Mouse (Mus musculus) forebrain, embryonic 12.5 days (tissue): ENCODE measurements around the gene D10Jhu81e. TPM values are rescaled to one million over a fixed set of nuclear protein-coding genes. Genes with fewer than 3 reads are reported as not detected.

Experiments used
- ATAC-seq: fragments of 200-750 bp; cut with Nextera tagmentation; 2 replicates; pipeline ENCODE4 v1.8.0; 2017; ENCODE audit warnings: moderate TSS enrichment; ENCODE audit not compliant: low FRiP score
- H3K27ac ChIP-seq: fragments of 300-500 bp; sonication (generic); 2 replicates; pipeline ENCODE4 v1.5.1; 2016; ENCODE audit warnings: mild to moderate bottlenecking
- H3K27me3 ChIP-seq: fragments of 300-500 bp; sonication (generic); 2 replicates; pipeline ENCODE4 v1.6.1; 2016; ENCODE audit warnings: mild to moderate bottlenecking
- H3K36me3 ChIP-seq: fragments of 300-500 bp; sonication (generic); replicated peaks from 2 replicates; pipeline ENCODE4 v1.6.1; 2016; ENCODE audit warnings: mild to moderate bottlenecking
- H3K4me1 ChIP-seq: fragments of 300-500 bp; sonication (generic); 2 replicates; pipeline ENCODE4 v1.6.1; 2016
- H3K4me2 ChIP-seq: fragments of 300-500 bp; sonication (generic); 2 replicates; pipeline ENCODE4 v1.6.1; 2016; ENCODE audit warnings: mild to moderate bottlenecking, moderate library complexity
- H3K4me3 ChIP-seq: fragments of 300-500 bp; sonication (generic); replicated peaks from 2 replicates; pipeline ENCODE4 v1.5.1; 2016; ENCODE audit warnings: mild to moderate bottlenecking
- H3K9ac ChIP-seq: fragments of 300-500 bp; sonication (generic); 2 replicates; pipeline ENCODE4 v1.6.1; 2016; ENCODE audit warnings: mild to moderate bottlenecking
- H3K9me3 ChIP-seq: fragments of 300-500 bp; sonication (generic); 2 replicates; pipeline ENCODE4 v1.6.1; 2016
- WGBS: fragments of 180-500 bp; shearing (Covaris S2); methylation state at CpG from one replicate; pipeline ENCODE4 v1.1.7; 2016; 5-methylcytosine and 5-hydroxymethylcytosine counted together
- polyA plus RNA-seq: library from polyadenylated mRNA; unstranded; fragments of >200 nt; fragmentation: Nextera tagmentation; extraction: Ambion mirVana; gene quantifications from 2 replicates; pipeline ENCODE4 v1.2.1, GENCODE M21; 2016

The D10Jhu81e gene
- polyA plus RNA-seq, 1 experiment from 2014 or later: 23.9 TPM

DNA sequence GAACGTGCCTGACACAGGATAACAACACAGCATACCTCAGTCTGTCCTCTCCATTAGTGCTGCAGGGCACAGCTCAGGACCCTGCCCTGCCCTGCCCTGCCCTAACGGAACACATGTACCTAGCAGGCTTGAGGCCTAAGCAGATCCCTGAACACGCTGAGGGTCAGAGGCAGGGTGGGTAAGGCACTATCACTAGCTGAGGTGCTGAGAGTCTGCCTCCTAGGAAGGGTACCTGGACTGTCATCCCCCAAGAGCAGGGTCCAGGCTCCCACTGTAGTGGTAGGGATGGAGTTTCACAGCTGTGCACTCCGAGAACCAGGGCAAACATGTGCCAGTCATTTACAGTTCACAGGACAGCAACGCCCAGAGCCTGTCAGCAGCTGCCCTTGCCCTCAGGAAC lies 4.9 kb upstream of the D10Jhu81e start:
- H3K9me3 ChIP-seq: no peaks in the 10 kb centered on the region
- H3K4me1 ChIP-seq: peaks cover 7% of the 10 kb centered on the region; the same call in 1 of the 2 replicates
- 90% methylated on average over 5 of the region's 5 CpGs for WGBS
- no peak overlapping the region for H3K9ac ChIP-seq
- ATAC-seq: no peak
- no peak overlapping the region for H3K4me2 ChIP-seq
- H3K27ac ChIP-seq: no peak overlapping the region
- H3K4me3 ChIP-seq: no peak overlapping the region
- H3K36me3 ChIP-seq: peaks cover 90% of the 10 kb centered on the region
- no peaks in the 10 kb centered on the region for H3K27me3 ChIP-seq

DNA sequence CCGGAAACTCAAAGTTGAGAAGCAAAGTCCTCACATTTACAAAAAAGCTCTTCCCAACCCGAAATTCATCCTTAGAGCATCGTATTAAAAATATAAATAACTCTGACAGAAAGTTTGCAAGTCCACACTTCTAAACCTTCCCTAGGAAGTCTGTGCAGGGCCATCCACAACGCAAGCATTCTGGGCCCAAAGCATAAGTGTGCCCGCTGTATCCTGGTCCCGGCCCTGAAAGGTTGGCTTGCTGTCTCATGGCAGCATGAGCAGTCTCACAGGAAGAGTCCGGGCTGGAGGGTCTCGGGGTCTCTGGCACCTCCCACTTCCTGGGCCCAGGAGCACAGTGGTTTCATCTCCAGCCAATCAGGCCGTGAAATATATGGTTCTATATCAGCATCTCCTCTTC lies 2.0 kb upstream of the D10Jhu81e start:
- H3K36me3 ChIP-seq: peaks cover 72% of the 10 kb centered on the region

DNA sequence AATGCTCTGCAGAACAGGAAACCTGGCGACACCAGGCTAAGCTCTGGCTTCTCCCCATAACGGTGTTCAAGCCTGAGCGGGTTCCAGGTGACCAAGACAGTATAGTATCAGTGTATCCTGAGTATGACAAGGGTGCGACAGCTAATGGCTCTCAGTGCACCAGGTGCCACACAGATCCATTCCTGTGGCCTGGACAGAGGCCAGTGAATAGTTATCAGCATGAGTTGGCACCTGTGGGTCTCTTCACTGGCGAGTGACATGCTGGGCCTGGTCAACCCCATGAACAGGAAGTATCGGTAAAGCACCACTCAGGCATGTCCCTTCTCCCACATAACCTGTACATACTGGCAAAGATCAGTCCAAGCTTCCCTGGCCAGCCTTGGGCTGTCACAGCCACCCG lies 1.5 kb upstream of the D10Jhu81e start:
- no peak overlapping the region for H3K27ac ChIP-seq
- H3K4me2 ChIP-seq: no peak overlapping the region
- peaks cover 72% of the 10 kb centered on the region for H3K36me3 ChIP-seq
- H3K9me3 ChIP-seq: no peaks in the 10 kb centered on the region
- ATAC-seq: no peak
- no peak overlapping the region for H3K9ac ChIP-seq
- 95% methylated on average over 7 of the region's 7 CpGs for WGBS
- H3K27me3 ChIP-seq: no peaks in the 10 kb centered on the region
- H3K4me3 ChIP-seq: no peak overlapping the region
- H3K4me1 ChIP-seq: peaks cover 19% of the 10 kb centered on the region

More for the DNA sequence above, 2.0 kb upstream of the D10Jhu81e start:
- Histone ChIP-seq H3K9ac (no peak overlapping the region), H3K4me2 (no peak overlapping the region), H3K4me1 (peaks cover 19% of the 10 kb centered on the region), H3K4me3 (no peak overlapping the region), H3K27me3 (no peaks in the 10 kb centered on the region), H3K9me3 (no peaks in the 10 kb centered on the region), H3K27ac (no peak overlapping the region)
- ATAC-seq: no peak
- 92% methylated on average over 9 of the region's 9 CpGs for WGBS

- Histone ChIP-seq H3K4me3 (no peak overlapping the region; the same call in 1 of the 2 replicates), H3K9ac (no peak overlapping the region), H3K27me3 (no peaks in the 10 kb centered on the region), H3K27ac (0 out of 2 replicates have a peak overlapping the region, but pooled peaks have one; percentile 32), H3K4me2 (peak overlapping the region; percentile 91), H3K4me1 (peaks cover 19% of the 10 kb centered on the region), H3K9me3 (no peaks in the 10 kb centered on the region), H3K36me3 (peaks cover 72% of the 10 kb centered on the region)
- WGBS: 47% methylated on average over 2 of the region's 2 CpGs
- ATAC-seq: no peak
Measured at GRCm38 (mm10) chr10:78170445-78170844, 863 bp upstream of the D10Jhu81e start.

GRCm38 (mm10) chr10:78168792-78169191 lies 790 bp downstream of the D10Jhu81e start:
- no peak for ATAC-seq
- H3K27me3 ChIP-seq: no peaks in the 10 kb centered on the region
- H3K4me3 ChIP-seq: peak overlapping the region; percentile 82
- H3K4me2 ChIP-seq: peak overlapping the region; percentile 91
- peaks cover 62% of the 10 kb centered on the region for H3K36me3 ChIP-seq
- no peak overlapping the region for H3K27ac ChIP-seq
- H3K9ac ChIP-seq: peak overlapping the region; percentile 79
- peaks cover 19% of the 10 kb centered on the region for H3K4me1 ChIP-seq
- 90% methylated on average over 11 of the region's 11 CpGs for WGBS
- H3K9me3 ChIP-seq: no peaks in the 10 kb centered on the region

DNA sequence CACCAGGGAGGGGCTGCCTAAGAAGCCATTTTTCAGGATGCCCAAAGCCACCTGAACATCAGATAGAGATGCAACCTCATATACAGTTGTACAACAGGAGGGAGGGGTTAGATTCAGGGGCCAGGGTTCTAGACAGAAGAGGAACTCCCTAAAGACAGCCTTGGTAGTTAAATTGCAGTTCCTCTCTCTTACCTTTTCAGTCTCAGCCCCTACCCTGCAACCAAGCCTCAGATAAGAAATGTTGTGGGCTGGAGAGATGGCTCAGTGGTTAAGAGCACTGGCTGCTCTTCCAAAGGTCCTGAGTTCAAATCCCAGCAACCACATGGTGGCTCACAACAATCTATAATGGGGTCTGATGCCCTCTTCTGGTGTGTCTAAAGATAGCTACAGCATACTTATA lies 1.8 kb downstream of the D10Jhu81e start:
- H3K4me1 ChIP-seq: peaks cover 19% of the 10 kb centered on the region
- H3K27me3 ChIP-seq: no peaks in the 10 kb centered on the region
- ATAC-seq: no peak
- H3K4me2 ChIP-seq: no peak overlapping the region
- H3K9me3 ChIP-seq: no peaks in the 10 kb centered on the region
- H3K9ac ChIP-seq: no peak overlapping the region
- peaks cover 62% of the 10 kb centered on the region for H3K36me3 ChIP-seq
- H3K4me3 ChIP-seq: no peak overlapping the region
- H3K27ac ChIP-seq: no peak overlapping the region

DNA sequence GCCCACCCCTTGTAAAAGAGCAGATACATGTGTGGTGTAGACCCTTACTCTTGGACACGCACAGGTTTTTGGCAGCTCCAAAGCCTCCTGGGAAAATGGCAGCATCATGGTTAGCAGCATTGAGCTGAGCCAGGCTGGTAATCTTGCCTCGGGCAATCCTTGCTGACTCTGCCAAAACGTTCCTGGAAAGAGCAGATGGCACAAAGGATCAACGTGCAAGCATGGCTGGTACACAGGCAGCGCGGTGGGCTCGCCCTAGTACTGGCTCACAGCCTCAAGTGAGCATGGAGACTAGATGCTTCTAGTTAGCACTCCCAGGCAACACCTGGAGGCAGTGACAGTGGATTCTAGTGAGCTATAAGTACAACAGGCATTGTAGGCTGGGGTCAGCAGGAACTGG lies 2.2 kb downstream of the D10Jhu81e start:
- H3K36me3 ChIP-seq: peaks cover 62% of the 10 kb centered on the region
- H3K4me2 ChIP-seq: no peak overlapping the region
- peaks cover 19% of the 10 kb centered on the region for H3K4me1 ChIP-seq
- H3K27ac ChIP-seq: no peak overlapping the region
- H3K9me3 ChIP-seq: no peaks in the 10 kb centered on the region
- no peaks in the 10 kb centered on the region for H3K27me3 ChIP-seq
- WGBS: 91% methylated on average over 7 of the region's 7 CpGs
- no peak for ATAC-seq
- no peak overlapping the region for H3K9ac ChIP-seq
- H3K4me3 ChIP-seq: no peak overlapping the region

DNA sequence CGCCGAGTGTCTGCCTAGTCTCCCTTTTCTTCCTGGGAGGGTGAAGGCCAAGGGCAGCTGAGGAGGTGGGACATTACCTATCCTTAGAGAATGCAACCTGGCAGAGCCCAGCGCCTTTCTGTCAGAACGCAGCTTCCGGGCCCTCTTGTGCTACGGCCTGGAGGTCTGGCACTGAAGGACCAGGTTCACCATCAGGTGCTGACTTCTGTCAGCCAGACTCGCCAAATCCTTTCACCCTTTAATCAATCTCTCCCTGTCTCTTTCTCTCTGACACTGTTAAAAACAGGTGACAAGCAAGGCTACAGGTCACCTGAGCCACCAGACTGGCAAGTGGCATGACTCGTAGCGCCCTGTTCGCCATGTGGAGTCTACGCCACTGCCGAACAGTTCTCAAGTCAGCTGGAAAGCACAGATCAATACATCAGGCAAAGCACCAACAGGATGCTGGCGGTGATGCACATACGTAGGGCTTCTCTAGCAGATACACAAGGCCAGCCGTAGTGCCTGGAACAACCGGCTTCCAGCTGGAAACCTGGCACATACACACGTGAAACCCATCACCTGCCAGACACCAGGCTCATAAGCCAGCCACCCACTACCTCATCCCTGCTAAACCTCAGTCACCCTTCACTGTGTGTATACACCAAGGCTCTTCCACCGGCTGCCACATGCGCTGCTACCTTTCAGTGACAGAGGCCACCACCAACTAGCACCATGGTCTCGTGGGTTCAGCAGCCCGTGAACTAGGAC lies 4.2 kb downstream of the D10Jhu81e start:
- Histone ChIP-seq H3K4me2 (no peak overlapping the region), H3K27me3 (no peaks in the 10 kb centered on the region), H3K4me1 (peaks cover 19% of the 10 kb centered on the region), H3K9ac (no peak overlapping the region), H3K4me3 (no peak overlapping the region), H3K27ac (no peak overlapping the region), H3K9me3 (no peaks in the 10 kb centered on the region), H3K36me3 (peaks cover 60% of the 10 kb centered on the region)
- WGBS: 95% methylated on average over 21 of the region's 21 CpGs
- ATAC-seq: no peak

GRCm38 (mm10) chr10:78164786-78165185 lies 4.8 kb downstream of the D10Jhu81e start:
- Histone ChIP-seq H3K9ac (no peak overlapping the region), H3K27ac (no peak overlapping the region), H3K4me1 (peaks cover 14% of the 10 kb centered on the region), H3K27me3 (no peaks in the 10 kb centered on the region), H3K4me3 (no peak overlapping the region), H3K9me3 (no peaks in the 10 kb centered on the region), H3K4me2 (no peak overlapping the region), H3K36me3 (peaks cover 61% of the 10 kb centered on the region)
- no peak for ATAC-seq
- WGBS: 97% methylated on average over 12 of the region's 12 CpGs

GRCm38 (mm10) chr10:78163923-78164322 lies 5.7 kb downstream of the D10Jhu81e start:
- no peaks in the 10 kb centered on the region for H3K9me3 ChIP-seq
- H3K36me3 ChIP-seq: peaks cover 61% of the 10 kb centered on the region
- ATAC-seq: no peak
- peaks cover 17% of the 10 kb centered on the region for H3K4me1 ChIP-seq
- H3K4me2 ChIP-seq: no peak overlapping the region
- H3K9ac ChIP-seq: no peak overlapping the region
- no peak overlapping the region for H3K4me3 ChIP-seq
- H3K27ac ChIP-seq: no peak overlapping the region
- H3K27me3 ChIP-seq: no peaks in the 10 kb centered on the region
- 45% methylated on average over 4 of the region's 4 CpGs for WGBS

DNA sequence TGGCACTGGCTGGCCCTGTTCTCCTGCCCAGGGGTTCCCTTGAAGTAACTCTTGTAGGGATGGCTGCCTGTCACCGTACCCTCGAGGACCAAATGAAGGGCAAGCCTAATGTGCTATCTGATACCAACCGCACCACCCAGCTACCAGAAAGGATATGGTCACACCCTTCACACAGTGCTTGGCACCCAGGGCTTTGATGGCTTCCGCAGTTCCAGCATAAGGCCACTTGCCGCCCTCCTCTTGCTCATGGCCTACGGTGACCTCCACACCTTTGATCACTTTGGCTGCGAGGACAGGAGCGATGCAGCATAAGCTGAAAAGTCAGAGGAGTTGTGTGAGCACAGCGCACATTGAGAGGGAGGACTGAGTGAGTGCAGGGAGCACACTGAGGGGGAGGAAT lies 6.3 kb downstream of the D10Jhu81e start:
- H3K4me2 ChIP-seq: no peak overlapping the region
- no peaks in the 10 kb centered on the region for H3K27me3 ChIP-seq
- no peaks in the 10 kb centered on the region for H3K9me3 ChIP-seq
- H3K4me3 ChIP-seq: no peak overlapping the region
- H3K27ac ChIP-seq: no peak overlapping the region
- ATAC-seq: no peak
- 94% methylated on average over 9 of the region's 9 CpGs for WGBS
- peaks cover 11% of the 10 kb centered on the region for H3K4me1 ChIP-seq
- peaks cover 61% of the 10 kb centered on the region for H3K36me3 ChIP-seq
- no peak overlapping the region for H3K9ac ChIP-seq

DNA sequence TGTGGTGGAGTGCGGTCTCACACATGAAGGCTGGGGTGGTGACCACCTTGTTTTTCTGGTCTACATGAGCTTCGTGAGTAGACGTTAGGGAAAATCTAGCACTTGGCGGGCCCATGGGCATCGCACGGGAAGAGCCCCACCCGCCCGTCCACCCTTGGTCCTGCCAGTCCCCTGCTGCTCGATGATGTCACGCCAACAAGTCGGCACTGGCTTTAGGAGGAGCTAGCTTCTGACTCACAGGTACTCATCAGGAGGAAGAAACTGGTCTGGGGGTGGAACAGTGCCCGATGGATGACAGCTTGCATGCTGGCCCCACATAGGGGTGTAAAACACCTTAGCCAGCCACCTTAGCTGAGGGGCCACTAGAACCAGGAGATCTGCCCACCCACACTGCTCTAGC lies 6.9 kb downstream of the D10Jhu81e start:
- 95% methylated on average over 12 of the region's 12 CpGs for WGBS
- Histone ChIP-seq H3K27ac (no peak overlapping the region), H3K4me2 (no peak overlapping the region), H3K27me3 (no peaks in the 10 kb centered on the region), H3K4me1 (peaks cover 8% of the 10 kb centered on the region), H3K4me3 (no peak overlapping the region), H3K9ac (no peak overlapping the region), H3K36me3 (peaks cover 60% of the 10 kb centered on the region), H3K9me3 (no peaks in the 10 kb centered on the region)
- no peak for ATAC-seq

DNA sequence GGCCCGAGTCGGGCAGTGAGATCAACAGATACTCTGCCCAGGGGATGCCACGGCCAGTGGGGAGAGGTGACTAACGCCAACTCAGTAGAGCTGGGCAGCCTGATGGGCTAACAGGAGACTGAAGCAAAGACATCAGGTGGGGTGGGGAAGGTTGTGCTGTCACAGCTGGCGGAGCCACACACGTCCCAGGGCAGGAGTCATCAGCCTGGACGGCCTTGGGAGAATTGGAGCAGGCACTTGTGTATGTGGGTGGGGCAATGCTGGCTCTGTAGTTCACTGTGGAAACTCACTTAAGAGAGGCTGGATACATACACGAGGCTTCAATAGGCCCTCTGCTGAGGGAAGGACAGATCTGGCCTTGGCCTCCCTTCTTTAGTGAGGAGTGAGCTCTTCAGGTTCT lies 8.5 kb downstream of the D10Jhu81e start:
- Histone ChIP-seq H3K4me1 (peaks cover 8% of the 10 kb centered on the region), H3K9me3 (no peaks in the 10 kb centered on the region), H3K4me3 (no peak overlapping the region), H3K27ac (no peak overlapping the region), H3K9ac (no peak overlapping the region), H3K4me2 (no peak overlapping the region), H3K27me3 (no peaks in the 10 kb centered on the region), H3K36me3 (peaks cover 44% of the 10 kb centered on the region)
- WGBS: 85% methylated on average over 8 of the region's 8 CpGs
- ATAC-seq: no peak
